ENCODE assay signal across 8 mouse cellular contexts in genomic region chr6:91474441-91475190, GRCm38 (mm10). TPM values are rescaled to one million over a fixed set of nuclear protein-coding genes. Genes with fewer than 3 reads are reported as not detected.
DNase-seq lines count a peak whose midpoint lies in the region; ATAC-seq lines count a peak whose summit lies in the region.

No protein-coding gene starts in this region.

- H3K27ac ChIP-seq in heart, embryonic 14.5 days (replicated peaks in 1 of 2; ENCODE audit: control insufficient read depth in 1 of 2, insufficient read depth in 1 of 2, low read depth in 2 of 2, low read length in 2 of 2): no peak overlapping the region
- peak overlapping the region; percentile 58 for H3K27ac ChIP-seq in liver, embryonic 13.5 days
- no peak overlapping the region for H3K27ac ChIP-seq in neural tube, embryonic 13.5 days (replicated peaks)

- no peaks in the 10 kb centered on the region for H3K27me3 ChIP-seq in heart, embryonic 14.5 days (ENCODE audit: control insufficient read depth, insufficient read depth, low read length)
- H3K27me3 ChIP-seq in liver, embryonic 13.5 days: no peaks in the 10 kb centered on the region
- no peaks in the 10 kb centered on the region for H3K27me3 ChIP-seq in neural tube, embryonic 13.5 days

- peak overlapping the region; percentile 65 to 89 for H3K4me3 ChIP-seq in heart, embryonic 14.5 days (ENCODE audit: control insufficient read depth in 1 of 2, insufficient read depth in 1 of 2, low read depth in 1 of 2, low read length in 2 of 2)
- peak overlapping the region; percentile 92 for H3K4me3 ChIP-seq in liver, embryonic 13.5 days (replicated peaks)
- H3K4me3 ChIP-seq in neural tube, embryonic 13.5 days: peak overlapping the region; percentile 74

- DNase-seq in cerebellum, postnatal 10 days: peak; percentile 23 to 30
- DNase-seq in cerebellum, postnatal 25 days: no peak
- peak; percentile 90 for DNase-seq in 3T3-L1 (ENCODE audit: low read depth, low spot score)
- DNase-seq in brain, adult 2 months (ENCODE audit: low read depth, low spot score): peak; percentile 67
- DNase-seq in liver, embryonic 13.5 days: no peak
- no peak for DNase-seq in embryo, embryonic 11 days

- 54% methylated on average over 9 of the region's 9 CpGs for WGBS in heart, embryonic 14.5 days
- WGBS in liver, embryonic 13.5 days (ENCODE audit: insufficient replicate concordance): 61% methylated on average over 9 of the region's 9 CpGs
- 64% methylated on average over 9 of the region's 9 CpGs for WGBS in neural tube, embryonic 13.5 days

- peak overlapping the region; percentile 84 for H3K4me2 ChIP-seq in heart, embryonic 14.5 days (ENCODE audit: low read length)
- H3K4me2 ChIP-seq in liver, embryonic 13.5 days: peak overlapping the region; percentile 95
- H3K4me2 ChIP-seq in neural tube, embryonic 13.5 days: peak overlapping the region; percentile 87

- peaks cover 29% of the 10 kb centered on the region for H3K36me3 ChIP-seq in heart, embryonic 14.5 days (ENCODE audit: control insufficient read depth, insufficient read depth, low read length)
- H3K36me3 ChIP-seq in liver, embryonic 13.5 days: peaks cover 39% of the 10 kb centered on the region
- H3K36me3 ChIP-seq in neural tube, embryonic 13.5 days: peaks cover 35% of the 10 kb centered on the region

- H3K9ac ChIP-seq in heart, embryonic 14.5 days (ENCODE audit: low read length): peak overlapping the region; percentile 88
- peak overlapping the region; percentile 86 for H3K9ac ChIP-seq in liver, embryonic 13.5 days
- H3K9ac ChIP-seq in neural tube, embryonic 13.5 days: peak overlapping the region; percentile 80

- no peak for ATAC-seq in heart, embryonic 14.5 days (ENCODE audit: insufficient number of reproducible peaks, insufficient read depth, low FRiP score, low read depth)
- ATAC-seq in liver, embryonic 13.5 days (ENCODE audit: low read depth): no peak
- ATAC-seq in neural tube, embryonic 13.5 days (ENCODE audit: low read depth): 0 out of 2 replicates have a peak, but pooled peaks have one; percentile 7

- peaks cover 11 to 15% of the 10 kb centered on the region in 2 experiments for H3K4me1 ChIP-seq in heart, embryonic 14.5 days (ENCODE audit: control insufficient read depth in 2 of 2, insufficient read depth in 2 of 2, low read length in 2 of 2)
- H3K4me1 ChIP-seq in liver, embryonic 13.5 days (replicated peaks): peaks cover 47% of the 10 kb centered on the region
- peaks cover 31% of the 10 kb centered on the region for H3K4me1 ChIP-seq in neural tube, embryonic 13.5 days (replicated peaks)

- H3K9me3 ChIP-seq in heart, embryonic 14.5 days (ENCODE audit: control insufficient read depth, low read length): no peaks in the 10 kb centered on the region
- H3K9me3 ChIP-seq in liver, embryonic 13.5 days (replicated peaks): no peaks in the 10 kb centered on the region
- no peaks in the 10 kb centered on the region for H3K9me3 ChIP-seq in neural tube, embryonic 13.5 days

RNA-seq across cellular contexts. Expression of gene Tmem43, which starts 1.1 kb away (rescaled TPM):
- polyA plus RNA-seq in heart, embryonic 14.5 days (2014; fragmentation: Nextera tagmentation; extraction: Ambion mirVana): 27.1 and 27.3 TPM in 2 replicates
- 12.2 and 14.3 TPM in 2 replicates for polyA plus RNA-seq in liver, embryonic 13.5 days (2015; fragmentation: Nextera tagmentation; extraction: Ambion mirVana)
- 39.5 and 42.3 TPM in 2 replicates for polyA plus RNA-seq in neural tube, embryonic 13.5 days (2015; fragmentation: Nextera tagmentation; extraction: Ambion mirVana)

RNA-seq across cellular contexts. Expression of gene Chchd4, which starts 1.3 kb away (rescaled TPM):
- polyA plus RNA-seq in heart, embryonic 14.5 days (2014; fragmentation: Nextera tagmentation; extraction: Ambion mirVana): 32.5 TPM in 2 replicates
- polyA plus RNA-seq in liver, embryonic 13.5 days (2015; fragmentation: Nextera tagmentation; extraction: Ambion mirVana): 24.0 and 24.2 TPM in 2 replicates
- polyA plus RNA-seq in neural tube, embryonic 13.5 days (2015; fragmentation: Nextera tagmentation; extraction: Ambion mirVana): 27.5 and 30.7 TPM in 2 replicates

RNA-seq across cellular contexts. Expression of gene Xpc, which starts 41.1 kb away (rescaled TPM):
- polyA plus RNA-seq in heart, embryonic 14.5 days (2014; fragmentation: Nextera tagmentation; extraction: Ambion mirVana): 9.6 and 12.0 TPM in 2 replicates
- polyA plus RNA-seq in liver, embryonic 13.5 days (2015; fragmentation: Nextera tagmentation; extraction: Ambion mirVana): 4.6 and 5.5 TPM in 2 replicates
- 21.1 and 21.6 TPM in 2 replicates for polyA plus RNA-seq in neural tube, embryonic 13.5 days (2015; fragmentation: Nextera tagmentation; extraction: Ambion mirVana)

RNA-seq across cellular contexts. Expression of gene Lsm3, which starts 41.1 kb away (rescaled TPM):
- 185 and 193 TPM in 2 replicates for polyA plus RNA-seq in heart, embryonic 14.5 days (2014; fragmentation: Nextera tagmentation; extraction: Ambion mirVana)
- 173 and 175 TPM in 2 replicates for polyA plus RNA-seq in liver, embryonic 13.5 days (2015; fragmentation: Nextera tagmentation; extraction: Ambion mirVana)
- polyA plus RNA-seq in neural tube, embryonic 13.5 days (2015; fragmentation: Nextera tagmentation; extraction: Ambion mirVana): 167 and 180 TPM in 2 replicates

Comparison
In these comparisons a context has a peak if more than half of its experiments do, and no peak if none do; other contexts are left out.
1. DNase-seq: peak in cerebellum, postnatal 10 days (2 of 2), 3T3-L1 (single experiment) and brain, adult 2 months (single experiment); none in cerebellum, postnatal 25 days (0 of 2), liver, embryonic 13.5 days (single experiment) and embryo, embryonic 11 days (single experiment).
2. Peak in every context shown above with its lines, with median percentiles within 50 percentile points of each other: H3K4me2 ChIP-seq, H3K4me3 ChIP-seq and H3K9ac ChIP-seq.